Mouse (Mus musculus) liver, adult 2 months (tissue): ENCODE results near the gene Snx27.

ENCODE experiments used
- CTCF ChIP-seq: fragments of 200-500 bp; IDR thresholded peaks from 2 replicates; pipeline ENCODE4 v1.5.1; 2011; ENCODE audit warnings: low read depth, low read length, control low read depth
- POLR2A ChIP-seq: fragments of 200-500 bp; IDR thresholded peaks from 2 replicates; pipeline ENCODE4 v1.6.1; 2011; ENCODE audit warnings: low read length, control low read depth; ENCODE audit not compliant: insufficient read depth; ENCODE audit errors: extremely low read depth

- TF ChIP-seq CTCF, result no peak
- no peak for TF ChIP-seq POLR2A
These were observed 99.6 kb downstream of the Snx27 start for GRCm38 (mm10) chr3:94482764-94483385.
